Mouse (Mus musculus) lung, postnatal 0 days (tissue): ENCODE results near the gene Rapgef2.

ENCODE experiments used
- CTCF ChIP-seq: IDR thresholded peaks from 2 replicates; pipeline ENCODE4 v1.5.1; 2016; ENCODE audit warnings: antibody characterized with exemption, mild to moderate bottlenecking
- EP300 ChIP-seq: IDR thresholded peaks from 2 replicates; pipeline ENCODE4 v1.6.1; 2016; ENCODE audit warnings: antibody characterized with exemption, mild to moderate bottlenecking, control low read depth

DNA sequence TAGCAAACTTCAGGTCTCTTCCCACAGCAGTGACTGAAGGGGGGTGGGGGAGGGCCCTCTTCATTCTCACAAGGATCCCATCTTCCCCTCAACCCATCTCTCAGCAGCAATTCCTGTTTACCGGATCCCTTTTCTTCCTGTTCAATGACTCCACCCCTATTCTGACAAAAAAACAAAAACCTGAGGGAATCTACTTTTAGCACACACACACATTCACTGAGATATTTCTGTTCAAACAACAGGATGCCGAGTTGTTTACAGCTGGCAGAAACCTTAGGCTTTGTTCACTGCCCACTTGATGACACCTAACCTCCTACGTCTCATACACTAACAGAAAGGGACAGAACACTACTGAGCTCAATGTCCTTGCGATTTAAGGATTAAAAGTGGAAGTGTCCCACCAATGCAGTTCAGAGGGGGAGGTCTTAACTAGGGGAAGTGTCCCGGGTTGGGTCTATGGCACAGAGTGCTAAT is 33.4 kb downstream of the Rapgef2 start:
- TF ChIP-seq CTCF (no peak), EP300 (peak; percentile 86)
